Mouse (Mus musculus) hindbrain, embryonic 14.5 days (tissue): ENCODE data around the gene Vtn. TPM values are rescaled to one million over a fixed set of nuclear protein-coding genes. Genes with fewer than 3 reads are reported as not detected.
A peak's percentile ranks its signal among the peaks of the same experiment; 100 is the strongest.

Experiments
- ATAC-seq: fragments of 200-750 bp; cut with Nextera tagmentation; 2 replicates; pipeline ENCODE4 v1.8.0; 2017; ENCODE audit warnings: moderate number of reproducible peaks, mild to moderate bottlenecking, moderate TSS enrichment, moderate library complexity; ENCODE audit not compliant: low FRiP score
- DNase-seq: peaks from one replicate; pipeline ENCODE4 v3.0.0-alpha.2; 2015; ENCODE audit warnings: low spot score
- H3K27ac ChIP-seq: fragments of 300-500 bp; sonication (generic); 2 replicates; pipeline ENCODE4 v1.5.1; 2014; ENCODE audit warnings: mild to moderate bottlenecking, moderate library complexity
- H3K27me3 ChIP-seq: fragments of 300-500 bp; sonication (generic); 2 replicates; pipeline ENCODE4 v1.6.1; 2014; ENCODE audit warnings: mild to moderate bottlenecking, low read length, mixed read lengths; ENCODE audit not compliant: control insufficient read depth, insufficient read depth
- H3K36me3 ChIP-seq: fragments of 300-500 bp; sonication (generic); replicated peaks from 2 replicates; pipeline ENCODE4 v1.6.1; 2014; ENCODE audit not compliant: control insufficient read depth, insufficient read depth
- H3K4me1 ChIP-seq: fragments of 300-500 bp; sonication (generic); replicated peaks from 2 replicates; pipeline ENCODE4 v1.6.1; 2014; ENCODE audit warnings: antibody characterized with exemption, low read length, mixed read lengths; ENCODE audit not compliant: control insufficient read depth, insufficient read depth
- H3K4me2 ChIP-seq: fragments of 300-500 bp; sonication (generic); replicated peaks from 2 replicates; pipeline ENCODE4 v1.6.1; 2014; ENCODE audit warnings: mild to moderate bottlenecking, moderate library complexity
- H3K4me3 ChIP-seq: fragments of 300-500 bp; sonication (generic); replicated peaks from 2 replicates; pipeline ENCODE4 v1.5.1; 2014; ENCODE audit warnings: mild to moderate bottlenecking, low read length
- H3K9ac ChIP-seq: fragments of 300-500 bp; sonication (generic); 2 replicates; pipeline ENCODE4 v1.6.1; 2014
- H3K9me3 ChIP-seq: fragments of 300-500 bp; sonication (generic); 2 replicates; pipeline ENCODE4 v1.6.1; 2016; ENCODE audit warnings: low read length; ENCODE audit not compliant: control insufficient read depth
- WGBS: fragments of 180-500 bp; shearing (Covaris S2); extraction: QIAGEN DNeasy Blood & Tissue Kit; methylation state at CpG from one replicate; pipeline ENCODE4 v1.1.7; 2014; 5-methylcytosine and 5-hydroxymethylcytosine counted together
- polyA plus RNA-seq: library from polyadenylated mRNA; unstranded; fragments of >200 nt; fragmentation: Nextera tagmentation; extraction: Ambion mirVana; gene quantifications from 2 replicates; pipeline ENCODE4 v1.2.1, GENCODE M21; 2014

Vtn gene
- polyA plus RNA-seq, 1 experiment from 2014 or later, result 201 TPM

- DNase-seq (no peak), ATAC-seq (no peak)
- Histone ChIP-seq H3K4me1 (no peaks in the 10 kb centered on the region), H3K27me3 (no peaks in the 10 kb centered on the region; the same call in 1 of the 2 replicates), H3K27ac (no peak overlapping the region), H3K4me3 (no peak overlapping the region), H3K4me2 (no peak overlapping the region), H3K36me3 (peaks cover 45% of the 10 kb centered on the region), H3K9ac (no peak overlapping the region), H3K9me3 (no peaks in the 10 kb centered on the region)
- WGBS, result 76% methylated on average over 3 of the region's 3 CpGs
These were observed 6.5 kb downstream of the Vtn start for GRCm38 (mm10) chr11:78505430-78505829.

- no peak overlapping the region for H3K4me2 ChIP-seq
- H3K36me3 ChIP-seq, result peaks cover 45% of the 10 kb centered on the region
- peaks cover 12% of the 10 kb centered on the region for H3K4me1 ChIP-seq
- H3K4me3 ChIP-seq, result no peak overlapping the region
- H3K9ac ChIP-seq, result no peak overlapping the region
- no peaks in the 10 kb centered on the region for H3K27me3 ChIP-seq
- H3K27ac ChIP-seq, result no peak overlapping the region
- H3K9me3 ChIP-seq, result no peaks in the 10 kb centered on the region
- DNase-seq (no peak), ATAC-seq (no peak)
- 80% methylated on average over 5 of the region's 5 CpGs for WGBS
These were observed 10.3 kb downstream of the Vtn start for GRCm38 (mm10) chr11:78509148-78509547.

GRCm38 (mm10) chr11:78512025-78512957 lies 13.4 kb downstream of the Vtn start, which contains the start of the genes Tmem199 and Poldip2:
Tmem199 (minus strand) TSS chr11:78512172.
Poldip2 (plus strand) TSS chr11:78512193.
- WGBS, result under 1% methylated on average over 67 of the region's 67 CpGs
- H3K9me3 ChIP-seq, result no peaks in the 10 kb centered on the region
- H3K36me3 ChIP-seq, result peaks cover 54% of the 10 kb centered on the region
- peak within 1 kb of the TSS; percentile 79 for H3K4me2 ChIP-seq
- H3K4me3 ChIP-seq, result peak within 1 kb of the TSS; percentile 83
- H3K4me1 ChIP-seq, result peaks cover 12% of the 10 kb centered on the region
- peak within 1 kb of the TSS; percentile 94 for H3K9ac ChIP-seq
- H3K27me3 ChIP-seq, result no peaks in the 10 kb centered on the region
- peak within 1 kb of the TSS; percentile 81 for H3K27ac ChIP-seq
- ATAC-seq (peak; percentile 96), DNase-seq (peak; percentile 95)

GRCm38 (mm10) chr11:78513106-78513790 lies 14.4 kb downstream of the Vtn start:
- H3K4me1 ChIP-seq, result peaks cover 12% of the 10 kb centered on the region
- H3K9ac ChIP-seq, result peak overlapping the region; percentile 94
- H3K9me3 ChIP-seq, result no peaks in the 10 kb centered on the region
- no peaks in the 10 kb centered on the region for H3K27me3 ChIP-seq
- no peak overlapping the region for H3K27ac ChIP-seq
- DNase-seq, result no peak
- ATAC-seq, result no peak
- H3K4me2 ChIP-seq, result peak overlapping the region; percentile 79
- H3K4me3 ChIP-seq, result peak overlapping the region; percentile 83
- H3K36me3 ChIP-seq, result peaks cover 54% of the 10 kb centered on the region
- WGBS, result 80% methylated on average over 3 of the region's 3 CpGs

- H3K4me2 ChIP-seq, result no peak overlapping the region
- peaks cover 12% of the 10 kb centered on the region for H3K4me1 ChIP-seq
- no peaks in the 10 kb centered on the region for H3K27me3 ChIP-seq
- peaks cover 60% of the 10 kb centered on the region for H3K36me3 ChIP-seq
- 66% methylated on average over 2 of the region's 2 CpGs for WGBS
- H3K4me3 ChIP-seq, result no peak overlapping the region
- ATAC-seq (no peak), DNase-seq (no peak)
- H3K27ac ChIP-seq, result no peak overlapping the region
- H3K9ac ChIP-seq, result no peak overlapping the region
- no peaks in the 10 kb centered on the region for H3K9me3 ChIP-seq
These were observed 16.8 kb downstream of the Vtn start for GRCm38 (mm10) chr11:78515549-78516325.

GRCm38 (mm10) chr11:78518931-78519330 lies 20.0 kb downstream of the Vtn start:
- peaks cover 92% of the 10 kb centered on the region for H3K36me3 ChIP-seq
- no peak overlapping the region for H3K4me2 ChIP-seq
- H3K4me1 ChIP-seq, result no peaks in the 10 kb centered on the region
- H3K4me3 ChIP-seq, result no peak overlapping the region
- WGBS, result 88% methylated on average over 10 of the region's 10 CpGs
- no peaks in the 10 kb centered on the region for H3K27me3 ChIP-seq
- no peaks in the 10 kb centered on the region for H3K9me3 ChIP-seq
- ATAC-seq (no peak), DNase-seq (no peak)
- no peak overlapping the region for H3K9ac ChIP-seq
- no peak overlapping the region for H3K27ac ChIP-seq

GRCm38 (mm10) chr11:78521880-78522279 lies 23.0 kb downstream of the Vtn start:
- Histone ChIP-seq H3K4me3 (no peak overlapping the region), H3K27ac (no peak overlapping the region), H3K9me3 (no peaks in the 10 kb centered on the region), H3K4me2 (no peak overlapping the region), H3K4me1 (no peaks in the 10 kb centered on the region), H3K36me3 (peaks cover 96% of the 10 kb centered on the region), H3K9ac (no peak overlapping the region), H3K27me3 (no peaks in the 10 kb centered on the region)
- ATAC-seq (no peak), DNase-seq (no peak)
- 89% methylated on average over 3 of the region's 3 CpGs for WGBS

GRCm38 (mm10) chr11:78522481-78522997 lies 23.6 kb downstream of the Vtn start:
- ATAC-seq (no peak), DNase-seq (no peak)
- no peaks in the 10 kb centered on the region for H3K9me3 ChIP-seq
- H3K36me3 ChIP-seq, result peaks cover 100% of the 10 kb centered on the region
- H3K4me3 ChIP-seq, result no peak overlapping the region
- 93% methylated on average over 1 of the region's 1 CpGs for WGBS
- H3K9ac ChIP-seq, result no peak overlapping the region
- no peaks in the 10 kb centered on the region for H3K27me3 ChIP-seq
- H3K27ac ChIP-seq, result no peak overlapping the region; the same call in 1 of the 2 replicates
- H3K4me2 ChIP-seq, result no peak overlapping the region
- H3K4me1 ChIP-seq, result no peaks in the 10 kb centered on the region
